Comparison of ENCODE assay signal across 9 mouse cellular contexts in genomic region chr14:54913343-54913742, GRCm38 (mm10). TPM values are rescaled to one million over a fixed set of nuclear protein-coding genes. Genes with fewer than 3 reads are reported as not detected.
DNase-seq lines count a peak whose midpoint lies in the region; ATAC-seq and TF ChIP-seq lines count a peak whose summit lies in the region.
"Had no signal": no experiment of that assay in that cellular context is flagged by ENCODE, and none has a peak within 500 bp of the region (broad histone marks: within the 10 kb centered on the region; RNA-seq: fewer than 3 reads in every experiment).

No protein-coding gene starts in this region.

- WGBS in kidney, adult 2 months, result 28% methylated on average over 10 of the region's 10 CpGs
- WGBS in hindbrain, embryonic 12.5 days, result 15% methylated on average over 10 of the region's 10 CpGs
- WGBS in midbrain, embryonic 11.5 days, result 16% methylated on average over 10 of the region's 10 CpGs

- 0 out of 2 replicates have a peak, but pooled peaks cover 3% of the 10 kb centered on the region for H3K4me1 ChIP-seq in kidney, adult 2 months (ENCODE audit: control insufficient read depth, insufficient read depth, low read length)
- peaks cover 34% of the 10 kb centered on the region for H3K4me1 ChIP-seq in hindbrain, embryonic 12.5 days
- H3K4me1 ChIP-seq in midbrain, embryonic 11.5 days (ENCODE audit: control insufficient read depth, insufficient read depth, low read length), result peaks cover 14% of the 10 kb centered on the region

- TF ChIP-seq CTCF in kidney, adult 2 months (conservative IDR thresholded peaks at IDR 0.05; ENCODE audit: insufficient read depth, insufficient read length, low read depth, low read length), result no peak

- H3K27me3 ChIP-seq in kidney, adult 2 months (replicated peaks; ENCODE audit: control insufficient read depth, insufficient read depth, low read length), result no peaks in the 10 kb centered on the region
- H3K27me3 ChIP-seq in hindbrain, embryonic 12.5 days, result no peaks in the 10 kb centered on the region
- H3K27me3 ChIP-seq in midbrain, embryonic 11.5 days (ENCODE audit: control insufficient read depth, insufficient read depth, low read length), result no peaks in the 10 kb centered on the region

- no peaks in the 10 kb centered on the region for H3K9me3 ChIP-seq in hindbrain, embryonic 12.5 days (replicated peaks)
- no peaks in the 10 kb centered on the region for H3K9me3 ChIP-seq in midbrain, embryonic 11.5 days (ENCODE audit: control insufficient read depth, low read length)

- H3K9ac ChIP-seq in hindbrain, embryonic 12.5 days, result peak overlapping the region; percentile 99
- H3K9ac ChIP-seq in midbrain, embryonic 11.5 days (ENCODE audit: low read length), result peak overlapping the region; percentile 95

- intact Hi-C loops in left cerebral cortex, postnatal 36 days (cut with DNase I), result loop anchor here (1.0 kb wide), 1 partner anchor 102 kb away; the partner anchor contains the start of gene Ngdn

- no peak; the same call in 1 of the 2 replicates for ATAC-seq in hindbrain, embryonic 12.5 days (ENCODE audit: low FRiP score)
- 0 out of 2 replicates have a peak, but pooled peaks have one; percentile 11 for ATAC-seq in midbrain, embryonic 11.5 days (ENCODE audit: low FRiP score)

- no peaks in the 10 kb centered on the region for H3K36me3 ChIP-seq in kidney, adult 2 months (ENCODE audit: control insufficient read depth, insufficient read depth, low read length)
- H3K36me3 ChIP-seq in hindbrain, embryonic 12.5 days, result peaks cover 40% of the 10 kb centered on the region
- peaks cover 15% of the 10 kb centered on the region for H3K36me3 ChIP-seq in midbrain, embryonic 11.5 days (ENCODE audit: control insufficient read depth, insufficient read depth, low read length)

- H3K4me3 ChIP-seq in kidney, adult 2 months (ENCODE audit: insufficient read depth, low read depth, low read length), result peak overlapping the region; percentile 93
- H3K4me3 ChIP-seq in hindbrain, embryonic 12.5 days, result peak overlapping the region; percentile 76
- peak overlapping the region; percentile 93 for H3K4me3 ChIP-seq in midbrain, embryonic 11.5 days (ENCODE audit: low read depth, low read length)

- DNase-seq in kidney, adult 2 months, result no peak
- no peak for DNase-seq in kidney, adult 8-10 months
- DNase-seq in cerebellum, postnatal 36 days, result peak; percentile 16 to 40
- DNase-seq in midbrain, embryonic 11.5 days (ENCODE audit: low spot score, missing footprints), result peak; percentile 91
- DNase-seq in urinary bladder, postnatal 25 days (ENCODE audit: low spot score), result no peak
- DNase-seq in left cerebral cortex, postnatal 36 days (ENCODE audit: low spot score in 2 of 2), result no peak
- DNase-seq in kidney, postnatal 25 days, result no peak

- H3K4me2 ChIP-seq in hindbrain, embryonic 12.5 days (replicated peaks), result peak overlapping the region; percentile 99
- peak overlapping the region; percentile 100 for H3K4me2 ChIP-seq in midbrain, embryonic 11.5 days

- no peak overlapping the region for H3K27ac ChIP-seq in kidney, adult 2 months (ENCODE audit: insufficient read depth, low read depth, low read length)
- H3K27ac ChIP-seq in hindbrain, embryonic 12.5 days, result peak overlapping the region; percentile 92
- H3K27ac ChIP-seq in midbrain, embryonic 11.5 days (ENCODE audit: low read depth, low read length), result peak overlapping the region; percentile 20; the same call in 1 of the 2 replicates

- TF ChIP-seq POLR2A in kidney, adult 2 months (IDR thresholded peaks at IDR 0.05; ENCODE audit: low read depth, low read length), result no peak

RNA-seq across cellular contexts. Expression of gene Slc22a17, which starts 0.4 kb away (rescaled TPM):
- polyA plus RNA-seq in kidney, adult 2 months (2012; rRNA removed), result 63.9 and 85.8 TPM in 2 replicates
- polyA plus RNA-seq in hindbrain, embryonic 12.5 days (2016; fragmentation: Nextera tagmentation; extraction: Ambion mirVana), result 135 and 137 TPM in 2 replicates
- 35.4 and 36.0 TPM in 2 replicates for polyA plus RNA-seq in midbrain, embryonic 11.5 days (2014; fragmentation: Nextera tagmentation; extraction: Ambion mirVana)
- total RNA-seq in left cerebral cortex, postnatal 36 days (2021), result 100 to 1,000 TPM; 618 to 651 TPM

RNA-seq across cellular contexts. Expression of gene Efs, which starts 12.6 kb away (rescaled TPM):
- polyA plus RNA-seq in kidney, adult 2 months (2012; rRNA removed), result 1.8 and 2.8 TPM in 2 replicates
- 28.4 and 32.9 TPM in 2 replicates for polyA plus RNA-seq in hindbrain, embryonic 12.5 days (2016; fragmentation: Nextera tagmentation; extraction: Ambion mirVana)
- 24.4 and 27.6 TPM in 2 replicates for polyA plus RNA-seq in midbrain, embryonic 11.5 days (2014; fragmentation: Nextera tagmentation; extraction: Ambion mirVana)
- total RNA-seq in left cerebral cortex, postnatal 36 days (2021), result 1 to 10 TPM; 7.1 to 7.3 TPM
- polyA plus RNA-seq: Patski had no signal

RNA-seq across cellular contexts. Expression of gene Il25, which starts 19.2 kb away (rescaled TPM):
- not detected in 2 replicates for polyA plus RNA-seq in kidney, adult 2 months (2012; rRNA removed)
- not detected in 2 replicates for polyA plus RNA-seq in hindbrain, embryonic 12.5 days (2016; fragmentation: Nextera tagmentation; extraction: Ambion mirVana)
- not detected in 2 replicates for polyA plus RNA-seq in midbrain, embryonic 11.5 days (2014; fragmentation: Nextera tagmentation; extraction: Ambion mirVana)
- total RNA-seq in left cerebral cortex, postnatal 36 days (2021), result not detected
- polyA plus RNA-seq: Patski had no signal

RNA-seq across cellular contexts. Expression of gene Pabpn1, which starts 21.0 kb away (rescaled TPM):
- 111 and 114 TPM in 2 replicates for polyA plus RNA-seq in kidney, adult 2 months (2012; rRNA removed)
- polyA plus RNA-seq in hindbrain, embryonic 12.5 days (2016; fragmentation: Nextera tagmentation; extraction: Ambion mirVana), result 200 and 201 TPM in 2 replicates
- 166 and 173 TPM in 2 replicates for polyA plus RNA-seq in midbrain, embryonic 11.5 days (2014; fragmentation: Nextera tagmentation; extraction: Ambion mirVana)
- 100 to 1,000 TPM; 194 to 280 TPM for total RNA-seq in left cerebral cortex, postnatal 36 days (2021)

RNA-seq across cellular contexts. Expression of gene Cmtm5, which starts 22.7 kb away (rescaled TPM):
- polyA plus RNA-seq in kidney, adult 2 months (2012; rRNA removed), result 0.59 and 0.79 TPM in 2 replicates
- polyA plus RNA-seq in hindbrain, embryonic 12.5 days (2016; fragmentation: Nextera tagmentation; extraction: Ambion mirVana), result 5.2 and 6.3 TPM in 2 replicates
- polyA plus RNA-seq in midbrain, embryonic 11.5 days (2014; fragmentation: Nextera tagmentation; extraction: Ambion mirVana), result 0.19 and 0.71 TPM in 2 replicates
- total RNA-seq in left cerebral cortex, postnatal 36 days (2021), result 10 to 100 TPM; 56.6 to 59.4 TPM
- polyA plus RNA-seq: Patski had no signal

Comparison
In these comparisons a context has a peak if more than half of its experiments do, and no peak if none do; other contexts are left out.
1. DNase-seq: peak in cerebellum, postnatal 36 days (2 of 2) and midbrain, embryonic 11.5 days (single experiment); none in kidney, adult 2 months (single experiment), kidney, adult 8-10 months (0 of 2), urinary bladder, postnatal 25 days (single experiment), left cerebral cortex, postnatal 36 days (0 of 2) and kidney, postnatal 25 days (0 of 2).
2. Peak in every context shown above with its lines, with median percentiles within 50 percentile points of each other: H3K4me3 ChIP-seq.